Mouse (Mus musculus): ENCODE measurements around the gene Kcna1. TPM values are rescaled to one million over a fixed set of nuclear protein-coding genes. Genes with fewer than 3 reads are reported as not detected.

The Kcna1 gene
- total and polyA plus RNA-seq, 3 experiments, result not detected

DNA sequence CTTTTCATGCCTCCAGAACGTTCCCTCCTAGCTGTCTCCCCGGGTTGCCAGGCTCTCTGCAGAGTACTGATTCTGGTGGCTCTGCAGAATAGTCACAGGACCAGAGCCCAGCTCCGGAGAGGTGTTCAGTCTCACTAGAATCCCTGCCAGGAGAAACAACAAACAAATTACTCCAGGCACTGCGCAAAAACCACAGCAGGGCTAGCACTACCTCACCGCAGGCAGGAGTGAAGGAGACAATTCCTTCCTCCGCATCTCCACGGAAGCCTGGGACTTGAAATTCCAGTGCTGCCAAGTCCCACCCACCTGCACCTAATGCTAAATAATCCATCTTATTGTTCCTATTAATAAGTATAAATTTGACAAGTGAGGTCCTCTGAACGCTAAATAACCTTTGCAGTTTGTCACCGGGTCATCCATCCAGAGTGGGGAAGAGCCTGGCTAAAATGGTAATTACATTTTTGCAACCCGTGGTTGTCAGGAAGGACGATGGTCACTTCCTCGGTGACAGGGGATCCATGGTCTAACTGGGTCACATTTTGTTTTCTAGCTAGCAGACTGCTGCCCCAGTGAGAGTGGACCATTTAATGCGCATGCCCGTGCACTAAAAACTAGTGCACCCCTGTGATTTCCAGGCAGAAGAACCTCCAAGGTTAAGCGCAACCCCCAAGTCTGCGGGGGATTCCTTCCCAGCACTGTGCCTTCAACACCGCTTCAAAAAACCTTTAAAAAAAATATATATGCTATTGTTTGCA lies 36.8 kb downstream of the Kcna1 start:
- in situ Hi-C loops (cut with MboI; ENCODE audit: low pct_ligation_motif_present, low pct_unique_long_range_greater_than_20kb, low sequenced_read_pairs) (no loop called here), dilution Hi-C loops (cut with MboI; ENCODE audit: extremely low pct_ligation_motif_present, extremely low pct_unique_long_range_greater_than_20kb, low sequenced_read_pairs) (no loop called here)
- Histone ChIP-seq H3K36me3 (replicated peaks in 1 of 2; ENCODE audit: control insufficient read depth in 1 of 2, insufficient read depth in 1 of 2, low read length in 1 of 2) (no peaks in the 10 kb centered on the region), H3K4me1 (ENCODE audit: control insufficient read depth in 1 of 2, insufficient read depth in 2 of 2) (no peaks in the 10 kb centered on the region), H3K4me3 (replicated peaks in 1 of 3; ENCODE audit: low read depth in 2 of 3, low read length in 2 of 3, poor library complexity in 1 of 3) (no peak overlapping the region), H3K79me2 (replicated peaks; ENCODE audit: control insufficient read depth, extremely low read depth, insufficient read depth, poor library complexity, severe bottlenecking) (no peaks in the 10 kb centered on the region), H3K4me2 (ENCODE audit: insufficient read depth, low read depth, poor library complexity, severe bottlenecking) (no peak overlapping the region), H3K9ac (ENCODE audit: insufficient read depth, low read depth) (no peak overlapping the region), H3K9me3 (replicated peaks; ENCODE audit: low read length) (no peaks in the 10 kb centered on the region), H3K27ac (ENCODE audit: insufficient read depth, low read depth) (no peak overlapping the region), H3K27me3 (replicated peaks) (peaks cover 95% of the 10 kb centered on the region)
- TF ChIP-seq JUN (IDR thresholded peaks at IDR 0.05; ENCODE audit: insufficient read depth, low read depth, low read length) (no peak), MXI1 (IDR thresholded peaks at IDR 0.05; ENCODE audit: low read depth, low read length) (no peak), TCF12 (IDR thresholded peaks at IDR 0.05; ENCODE audit: low read depth, low read length) (no peak), IRF4 (IDR thresholded peaks at IDR 0.05; ENCODE audit: low read depth, low read length) (no peak), MAFK (IDR thresholded peaks at IDR 0.05; ENCODE audit: insufficient replicate concordance, low read length) (no peak), MYC (IDR thresholded peaks at IDR 0.05; ENCODE audit: low read depth, low read length) (no peak), SMC3 (IDR thresholded peaks at IDR 0.05; ENCODE audit: low read depth, low read length) (no peak), USF2 (conservative IDR thresholded peaks at IDR 0.05; ENCODE audit: low read depth, low read length) (no peak), HCFC1 (IDR thresholded peaks at IDR 0.05; ENCODE audit: low read depth, low read length) (no peak)
- no peak for DNase-seq (ENCODE audit: extremely low read depth)

DNA sequence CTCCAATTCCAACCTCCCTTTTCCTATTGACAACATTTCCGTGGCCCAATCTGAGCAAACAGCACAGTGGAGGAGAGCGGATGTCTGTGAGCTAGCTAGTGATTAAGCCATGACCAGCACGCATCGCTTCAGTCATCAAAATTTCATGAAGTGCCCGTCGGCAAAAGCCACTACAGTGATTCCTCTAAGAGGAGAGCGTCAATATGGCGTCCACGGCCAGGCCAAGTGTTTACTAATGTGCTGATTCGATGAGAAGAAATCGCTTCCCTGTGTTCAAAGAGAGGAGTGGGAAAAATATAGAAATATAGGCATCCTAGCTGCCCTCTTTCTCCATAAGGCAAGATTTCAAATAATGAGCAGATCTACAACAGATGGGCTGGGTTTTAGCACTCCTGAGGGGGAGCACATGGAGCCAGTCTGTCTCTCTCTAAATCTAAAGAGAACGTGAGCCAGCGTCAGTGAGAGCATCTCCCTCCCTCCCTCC lies 44.3 kb downstream of the Kcna1 start:
- no peak overlapping the region for H3K4me2 ChIP-seq (ENCODE audit: insufficient read depth, low read depth, poor library complexity, severe bottlenecking)
- peaks cover 91% of the 10 kb centered on the region for H3K27me3 ChIP-seq (replicated peaks)
- DNase-seq (ENCODE audit: extremely low read depth), result no peak
- no peak for TF ChIP-seq KAT2A (IDR thresholded peaks at IDR 0.05; ENCODE audit: insufficient replicate concordance, low read length)
- no peak for TF ChIP-seq NELFE (IDR thresholded peaks at IDR 0.05; ENCODE audit: low read depth, low read length)
- TF ChIP-seq ETS1 (conservative IDR thresholded peaks at IDR 0.05; ENCODE audit: low read depth, low read length), result no peak
- TF ChIP-seq ZMIZ1 (IDR thresholded peaks at IDR 0.05; ENCODE audit: low read depth, low read length), result no peak
- TF ChIP-seq HCFC1 (IDR thresholded peaks at IDR 0.05; ENCODE audit: low read depth, low read length), result no peak
- TF ChIP-seq MAFK (IDR thresholded peaks at IDR 0.05; ENCODE audit: insufficient replicate concordance, low read length), result no peak
- TF ChIP-seq MAZ (IDR thresholded peaks at IDR 0.05; ENCODE audit: low read depth, low read length), result no peak
- TF ChIP-seq SIN3A (IDR thresholded peaks at IDR 0.05; ENCODE audit: low read length), result no peak
- TF ChIP-seq ELF1 (IDR thresholded peaks at IDR 0.05; ENCODE audit: low read depth, low read length), result no peak
- TF ChIP-seq TCF12 (IDR thresholded peaks at IDR 0.05; ENCODE audit: low read depth, low read length), result no peak
- no peak for TF ChIP-seq JUN (IDR thresholded peaks at IDR 0.05; ENCODE audit: insufficient read depth, low read depth, low read length)
- TF ChIP-seq MYC (IDR thresholded peaks at IDR 0.05; ENCODE audit: low read depth, low read length), result no peak
- no peak overlapping the region for H3K27ac ChIP-seq (ENCODE audit: insufficient read depth, low read depth)
- H3K9me3 ChIP-seq (replicated peaks; ENCODE audit: low read length), result peaks cover under 1% of the 10 kb centered on the region
- no peaks in the 10 kb centered on the region for H3K4me1 ChIP-seq (ENCODE audit: control insufficient read depth in 1 of 2, insufficient read depth in 2 of 2)
- in situ Hi-C loops (cut with MboI; ENCODE audit: low pct_ligation_motif_present, low pct_unique_long_range_greater_than_20kb, low sequenced_read_pairs), result no loop called here
- H3K4me3 ChIP-seq (replicated peaks in 1 of 3; ENCODE audit: low read depth in 2 of 3, low read length in 2 of 3, poor library complexity in 1 of 3), result no peak overlapping the region
- dilution Hi-C loops (cut with MboI; ENCODE audit: extremely low pct_ligation_motif_present, extremely low pct_unique_long_range_greater_than_20kb, low sequenced_read_pairs), result no loop called here
- no peak overlapping the region for H3K9ac ChIP-seq (ENCODE audit: insufficient read depth, low read depth)
- H3K79me2 ChIP-seq (replicated peaks; ENCODE audit: control insufficient read depth, extremely low read depth, insufficient read depth, poor library complexity, severe bottlenecking), result no peaks in the 10 kb centered on the region
- H3K36me3 ChIP-seq (replicated peaks in 1 of 2; ENCODE audit: control insufficient read depth in 1 of 2, insufficient read depth in 1 of 2, low read length in 1 of 2), result no peaks in the 10 kb centered on the region
